Mouse (Mus musculus) CH12.LX (cell line): ENCODE results near the gene Zscan22.

ENCODE experiments used
- CTCF ChIP-seq, 2 experiments: IDR thresholded peaks in 1 of 2; conservative IDR thresholded peaks in 1 of 2; 2 replicates each; pipeline ENCODE4 v1.5.1; 2011 to 2012; ENCODE audit warnings: low read depth in 2 of 2, low read length in 2 of 2, improper control_type of control experiment in 1 of 2, inconsistent platforms in 1 of 2, mild to moderate bottlenecking in 1 of 2, moderate library complexity in 1 of 2
- HCFC1 ChIP-seq: IDR thresholded peaks from 2 replicates; pipeline ENCODE4 v1.6.1; 2012; ENCODE audit warnings: low read depth, mild to moderate bottlenecking, inconsistent platforms, low read length, improper control_type of control experiment

DNA sequence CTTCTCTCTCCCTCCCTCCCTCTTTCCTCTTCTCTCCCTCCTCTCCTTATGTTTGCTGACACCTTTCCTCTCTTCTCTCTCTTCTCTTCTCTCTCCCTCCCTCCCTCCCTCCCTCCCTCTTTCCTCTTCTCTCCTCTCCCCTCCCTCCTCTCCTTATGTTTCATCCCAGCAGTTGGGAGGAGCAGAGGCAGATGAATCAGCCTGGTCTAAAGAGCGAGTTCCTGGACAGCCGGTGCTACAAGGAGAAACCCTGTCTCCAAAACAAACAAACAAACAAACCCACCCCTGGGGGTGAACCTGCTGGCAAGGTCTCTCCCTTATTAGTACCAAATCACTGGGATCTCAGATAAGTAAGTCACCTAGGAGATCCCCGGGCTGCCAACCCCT is 23.7 kb downstream of the Zscan22 start:
- no peak for TF ChIP-seq CTCF (conservative IDR thresholded peaks at IDR 0.05 in 1 of 2, IDR thresholded peaks at IDR 0.05 in 1 of 2; ENCODE audit: low read depth in 2 of 2, low read length in 2 of 2)
- TF ChIP-seq HCFC1 = no peak
